Mouse (Mus musculus): ENCODE results near the gene Mtf1. TPM values are rescaled to one million over a fixed set of nuclear protein-coding genes. Genes with fewer than 3 reads are reported as not detected.

Mtf1 gene
- polyA plus RNA-seq, 1 experiment: 12.4 TPM

- Histone ChIP-seq H3K4me1 (ENCODE audit: control insufficient read depth, insufficient read depth, insufficient read length, low read length) (peaks cover 10% of the 10 kb centered on the region; the same call in 1 of the 2 replicates), H3K27ac (ENCODE audit: insufficient read depth, low read depth, low read length) (peak overlapping the region; percentile 13; the same call in 1 of the 2 replicates), H3K4me3 (ENCODE audit: low read depth, low read length) (no peak overlapping the region), H3K36me3 (ENCODE audit: control insufficient read depth, insufficient read depth, low read length) (no peaks in the 10 kb centered on the region), H3K27me3 (ENCODE audit: control insufficient read depth, insufficient read depth, low read length) (no peaks in the 10 kb centered on the region)
- TF ChIP-seq POLR2A (IDR thresholded peaks at IDR 0.05; ENCODE audit: low read depth, low read length) (no peak), CTCF (IDR thresholded peaks at IDR 0.05; ENCODE audit: extremely low read depth, insufficient read length, insufficient replicate concordance, low read depth, low read length) (no peak)
- 34% methylated on average over 23 of the region's 23 CpGs for WGBS
Measured at GRCm38 (mm10) chr4:124765802-124766565, 35.9 kb upstream of the Mtf1 start.

- Histone ChIP-seq H3K36me3 (ENCODE audit: control insufficient read depth, insufficient read depth, low read length) (no peaks in the 10 kb centered on the region), H3K4me1 (ENCODE audit: control insufficient read depth, insufficient read depth, insufficient read length, low read length) (peaks cover 10% of the 10 kb centered on the region; the same call in 1 of the 2 replicates), H3K27ac (ENCODE audit: insufficient read depth, low read depth, low read length) (peak overlapping the region; percentile 30), H3K4me3 (ENCODE audit: low read depth, low read length) (no peak overlapping the region), H3K27me3 (ENCODE audit: control insufficient read depth, insufficient read depth, low read length) (no peaks in the 10 kb centered on the region)
- TF ChIP-seq POLR2A (IDR thresholded peaks at IDR 0.05; ENCODE audit: low read depth, low read length) (no peak), CTCF (IDR thresholded peaks at IDR 0.05; ENCODE audit: extremely low read depth, insufficient read length, insufficient replicate concordance, low read depth, low read length) (no peak)
- 19% methylated on average over 2 of the region's 2 CpGs for WGBS
Measured at GRCm38 (mm10) chr4:124766566-124766940, 35.4 kb upstream of the Mtf1 start.

DNA sequence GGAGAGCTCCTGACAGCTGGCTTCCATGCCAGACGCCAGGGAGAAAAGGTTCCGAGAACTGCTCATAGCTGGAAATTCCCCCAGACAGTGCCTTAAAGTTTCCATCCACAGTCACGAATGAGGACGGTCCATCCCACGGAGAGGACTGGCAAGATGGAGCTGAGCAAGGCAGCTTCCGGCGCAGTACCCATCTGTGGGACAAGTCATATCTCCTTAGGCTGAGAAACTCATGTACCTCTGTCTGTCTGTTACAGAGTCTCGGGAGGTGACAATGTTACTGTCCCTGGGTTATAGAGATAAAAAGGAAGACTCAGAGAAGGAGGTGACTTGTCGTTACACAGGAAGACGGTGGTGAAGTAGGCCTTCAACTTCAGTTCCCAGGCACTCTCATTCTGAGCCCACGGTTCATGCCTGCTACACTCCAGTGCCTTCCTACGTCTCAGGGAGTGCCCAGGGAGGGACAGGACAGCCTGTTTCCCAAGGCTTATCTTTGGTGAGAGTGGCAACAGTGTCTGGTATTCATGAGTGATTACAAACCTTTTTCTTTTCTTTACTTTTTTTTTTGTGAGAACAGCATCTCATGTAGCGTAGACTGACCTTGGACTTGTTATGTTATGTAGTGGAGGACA, 32.8 kb upstream of the Mtf1 start:
- TF ChIP-seq CTCF (IDR thresholded peaks at IDR 0.05; ENCODE audit: extremely low read depth, insufficient read length, insufficient replicate concordance, low read depth, low read length) (no peak), POLR2A (IDR thresholded peaks at IDR 0.05; ENCODE audit: low read depth, low read length) (no peak)
- H3K36me3 ChIP-seq (ENCODE audit: control insufficient read depth, insufficient read depth, low read length): no peaks in the 10 kb centered on the region
- H3K27me3 ChIP-seq (ENCODE audit: control insufficient read depth, insufficient read depth, low read length): no peaks in the 10 kb centered on the region
- H3K27ac ChIP-seq (ENCODE audit: insufficient read depth, low read depth, low read length): no peak overlapping the region
- no peak overlapping the region for H3K4me3 ChIP-seq (ENCODE audit: low read depth, low read length)
- peaks cover 26% of the 10 kb centered on the region for H3K4me1 ChIP-seq (ENCODE audit: control insufficient read depth, insufficient read depth, insufficient read length, low read length)
- 75% methylated on average over 13 of the region's 13 CpGs for WGBS

DNA sequence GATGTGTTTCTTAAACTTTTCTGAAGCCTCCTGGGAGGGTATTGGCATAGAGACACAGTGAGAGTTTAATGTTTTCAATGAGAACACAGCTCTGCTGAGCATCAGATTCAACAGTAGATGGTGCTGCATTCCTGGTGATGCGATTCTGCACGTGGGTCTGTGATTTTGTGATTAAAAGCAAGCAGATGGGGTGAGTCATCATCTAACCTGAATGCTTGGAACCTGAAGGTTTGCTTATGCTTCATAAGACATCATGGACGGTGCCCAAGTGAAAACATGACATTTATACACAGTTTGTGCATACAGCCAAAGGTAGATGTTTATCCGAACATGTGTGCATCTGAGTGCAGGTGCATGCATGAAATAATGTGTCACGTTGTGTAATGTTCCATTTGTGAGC, 31.3 kb upstream of the Mtf1 start:
- Histone ChIP-seq H3K36me3 (ENCODE audit: control insufficient read depth, insufficient read depth, low read length) (no peaks in the 10 kb centered on the region), H3K27me3 (ENCODE audit: control insufficient read depth, insufficient read depth, low read length) (no peaks in the 10 kb centered on the region), H3K27ac (ENCODE audit: insufficient read depth, low read depth, low read length) (no peak overlapping the region), H3K4me1 (ENCODE audit: control insufficient read depth, insufficient read depth, insufficient read length, low read length) (peaks cover 36% of the 10 kb centered on the region), H3K4me3 (ENCODE audit: low read depth, low read length) (no peak overlapping the region)
- WGBS: 49% methylated on average over 5 of the region's 5 CpGs
- TF ChIP-seq POLR2A (IDR thresholded peaks at IDR 0.05; ENCODE audit: low read depth, low read length) (no peak), CTCF (IDR thresholded peaks at IDR 0.05; ENCODE audit: extremely low read depth, insufficient read length, insufficient replicate concordance, low read depth, low read length) (no peak)

- Histone ChIP-seq H3K36me3 (ENCODE audit: control insufficient read depth, insufficient read depth, low read length) (peaks cover 3% of the 10 kb centered on the region), H3K4me3 (ENCODE audit: low read depth, low read length) (no peak overlapping the region), H3K27ac (ENCODE audit: insufficient read depth, low read depth, low read length) (peak overlapping the region; percentile 65), H3K4me1 (ENCODE audit: control insufficient read depth, insufficient read depth, insufficient read length, low read length) (peaks cover 33% of the 10 kb centered on the region), H3K27me3 (ENCODE audit: control insufficient read depth, insufficient read depth, low read length) (no peaks in the 10 kb centered on the region)
- 15% methylated on average over 4 of the region's 4 CpGs for WGBS
- TF ChIP-seq CTCF (IDR thresholded peaks at IDR 0.05; ENCODE audit: extremely low read depth, insufficient read length, insufficient replicate concordance, low read depth, low read length): no peak
- TF ChIP-seq POLR2A (IDR thresholded peaks at IDR 0.05; ENCODE audit: low read depth, low read length): no peak
Measured at GRCm38 (mm10) chr4:124772125-124772524, 29.8 kb upstream of the Mtf1 start.

GRCm38 (mm10) chr4:124773449-124773848, 28.5 kb upstream of the Mtf1 start:
- peaks cover 33% of the 10 kb centered on the region for H3K4me1 ChIP-seq (ENCODE audit: control insufficient read depth, insufficient read depth, insufficient read length, low read length)
- WGBS: 55% methylated on average over 2 of the region's 2 CpGs
- no peak overlapping the region for H3K4me3 ChIP-seq (ENCODE audit: low read depth, low read length)
- H3K27ac ChIP-seq (ENCODE audit: insufficient read depth, low read depth, low read length): peak overlapping the region; percentile 37; the same call in 1 of the 2 replicates
- H3K36me3 ChIP-seq (ENCODE audit: control insufficient read depth, insufficient read depth, low read length): peaks cover 15% of the 10 kb centered on the region
- TF ChIP-seq CTCF (IDR thresholded peaks at IDR 0.05; ENCODE audit: extremely low read depth, insufficient read length, insufficient replicate concordance, low read depth, low read length) (no peak), POLR2A (IDR thresholded peaks at IDR 0.05; ENCODE audit: low read depth, low read length) (no peak)
- no peaks in the 10 kb centered on the region for H3K27me3 ChIP-seq (ENCODE audit: control insufficient read depth, insufficient read depth, low read length)

DNA sequence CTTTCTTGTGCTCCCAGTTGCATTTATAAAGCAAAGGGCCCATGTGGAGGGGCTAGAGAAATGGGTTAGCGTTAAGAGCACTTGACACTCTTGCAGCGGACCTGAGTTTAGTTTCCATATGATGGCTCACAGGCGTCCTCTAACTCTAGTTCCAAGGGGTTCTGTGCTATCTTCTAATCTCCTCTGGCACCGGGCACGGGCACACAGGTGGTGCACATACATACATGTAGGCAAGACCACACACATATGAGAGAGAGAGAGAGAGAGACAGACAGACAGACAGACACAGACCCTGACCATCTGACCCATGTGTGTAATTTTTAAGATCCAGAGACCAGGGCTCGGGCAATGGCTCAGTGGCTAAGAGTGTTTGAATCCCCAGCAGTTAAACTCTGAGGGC, 27.9 kb upstream of the Mtf1 start:
- TF ChIP-seq POLR2A (IDR thresholded peaks at IDR 0.05; ENCODE audit: low read depth, low read length) (no peak), CTCF (IDR thresholded peaks at IDR 0.05; ENCODE audit: extremely low read depth, insufficient read length, insufficient replicate concordance, low read depth, low read length) (no peak)
- Histone ChIP-seq H3K36me3 (ENCODE audit: control insufficient read depth, insufficient read depth, low read length) (peaks cover 17% of the 10 kb centered on the region), H3K27me3 (ENCODE audit: control insufficient read depth, insufficient read depth, low read length) (no peaks in the 10 kb centered on the region), H3K4me1 (ENCODE audit: control insufficient read depth, insufficient read depth, insufficient read length, low read length) (peaks cover 33% of the 10 kb centered on the region), H3K4me3 (ENCODE audit: low read depth, low read length) (no peak overlapping the region), H3K27ac (ENCODE audit: insufficient read depth, low read depth, low read length) (peak overlapping the region; percentile 68)
- 91% methylated on average over 6 of the region's 6 CpGs for WGBS

All from small intestine, adult 2 months (tissue).